Mouse (Mus musculus): Measurements from ENCODE around the gene Got2. TPM values are rescaled to one million over a fixed set of nuclear protein-coding genes. Genes with fewer than 3 reads are reported as not detected.
A peak's percentile ranks its signal among the peaks of the same experiment; 100 is the strongest.

The Got2 gene
- polyA plus RNA-seq, 1 experiment from 2014 or later: 62.0 TPM

DNA sequence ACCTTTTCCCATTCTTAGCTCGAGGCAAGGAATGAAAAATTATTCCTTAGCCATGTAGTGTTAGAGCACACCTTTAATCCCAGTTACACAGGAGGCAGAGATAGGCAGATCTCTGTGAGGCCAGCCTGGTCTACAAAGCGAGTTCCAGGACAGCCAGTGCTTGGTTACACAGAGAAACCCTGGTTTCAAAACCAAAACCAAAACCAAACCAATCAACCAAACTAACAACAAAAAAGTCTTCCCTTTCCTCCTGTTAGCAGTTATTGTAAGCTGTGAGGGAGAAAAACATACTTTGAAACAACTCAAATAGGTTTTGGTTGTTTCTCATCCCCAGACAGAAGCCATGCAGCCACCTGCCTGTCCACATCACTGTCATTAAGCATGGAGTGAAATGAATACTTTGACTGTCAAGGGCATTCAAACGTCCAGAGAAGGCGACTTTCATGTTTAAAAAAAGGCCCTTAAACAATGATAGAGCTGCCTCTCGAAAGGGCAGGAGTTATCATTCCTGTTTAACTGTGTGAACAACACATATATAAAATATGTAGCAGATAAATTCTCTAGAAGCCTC, 3.0 kb downstream of the Got2 start:
- DNase-seq (no peak), ATAC-seq (ENCODE audit: insufficient read depth) (no peak)
- Histone ChIP-seq H3K4me3 (ENCODE audit: low read depth, low read length) (no peak overlapping the region), H3K27me3 (ENCODE audit: insufficient read depth, low read length) (no peaks in the 10 kb centered on the region), H3K9me3 (ENCODE audit: low read depth, low read length) (no peaks in the 10 kb centered on the region), H3K4me2 (no peak overlapping the region), H3K27ac (ENCODE audit: low read depth) (no peak overlapping the region), H3K4me1 (ENCODE audit: insufficient read depth) (peaks cover 4% of the 10 kb centered on the region; the same call in 1 of the 2 replicates), H3K36me3 (ENCODE audit: insufficient read depth) (no peaks in the 10 kb centered on the region), H3K9ac (no peak overlapping the region)
- no peak for TF ChIP-seq CTCF (IDR thresholded peaks at IDR 0.05; ENCODE audit: low read depth)
- 59% methylated on average over 5 of the region's 5 CpGs for WGBS

DNA sequence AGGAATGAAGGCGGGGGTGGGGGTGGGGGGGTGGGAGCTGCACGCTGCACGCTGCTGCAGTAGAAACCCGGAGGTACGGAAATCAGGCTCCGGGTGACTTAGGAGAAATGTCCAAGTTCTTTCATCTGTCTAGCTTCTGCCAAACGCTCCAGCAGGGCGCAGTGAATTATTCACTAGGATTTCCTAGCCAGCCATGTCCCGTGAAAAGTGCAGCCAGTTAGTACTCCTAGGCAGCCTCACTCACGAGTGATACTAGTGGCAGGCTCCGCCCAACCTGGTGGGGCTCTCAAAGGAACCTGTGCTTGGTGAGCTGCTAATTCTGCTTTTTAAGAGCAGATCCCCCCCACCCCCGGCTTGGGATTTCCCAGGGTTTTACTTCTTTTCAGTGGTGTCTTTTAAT, 3.9 kb downstream of the Got2 start:
- 75% methylated on average over 11 of the region's 12 CpGs for WGBS
- H3K27ac ChIP-seq (ENCODE audit: low read depth): no peak overlapping the region
- H3K9ac ChIP-seq: no peak overlapping the region

DNA sequence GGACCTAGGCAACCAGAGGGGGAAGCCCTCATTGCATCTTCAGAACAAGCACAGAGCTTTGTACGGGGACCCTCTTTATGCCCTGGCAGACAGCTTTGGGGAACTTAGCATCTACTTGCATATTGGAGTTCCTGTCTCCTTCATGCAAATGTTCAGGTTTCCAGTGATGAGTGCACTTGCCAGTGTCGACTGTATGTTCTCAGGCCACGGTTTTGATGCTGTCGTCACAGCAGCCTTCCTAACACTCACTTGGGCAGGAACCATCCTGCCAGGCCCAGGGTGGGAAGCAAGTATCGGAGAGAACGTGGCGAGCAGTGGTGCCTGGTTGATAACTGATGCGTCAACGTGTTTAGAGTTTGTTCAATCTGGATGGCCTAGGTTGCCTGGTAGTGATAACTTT, 6.2 kb downstream of the Got2 start:
- no peaks in the 10 kb centered on the region for H3K27me3 ChIP-seq (ENCODE audit: insufficient read depth, low read length)
- ATAC-seq (ENCODE audit: insufficient read depth) (no peak), DNase-seq (no peak)
- peaks cover 4% of the 10 kb centered on the region for H3K36me3 ChIP-seq (ENCODE audit: insufficient read depth)
- no peaks in the 10 kb centered on the region for H3K9me3 ChIP-seq (ENCODE audit: low read depth, low read length)
- no peak overlapping the region for H3K9ac ChIP-seq
- no peak for TF ChIP-seq CTCF (IDR thresholded peaks at IDR 0.05; ENCODE audit: low read depth)
- H3K4me2 ChIP-seq: no peak overlapping the region
- no peak overlapping the region for H3K27ac ChIP-seq (ENCODE audit: low read depth)
- no peak overlapping the region for H3K4me3 ChIP-seq (ENCODE audit: low read depth, low read length)
- 85% methylated on average over 9 of the region's 9 CpGs for WGBS
- peaks cover 8% of the 10 kb centered on the region; the same call in 1 of the 2 replicates for H3K4me1 ChIP-seq (ENCODE audit: insufficient read depth)

More for the DNA sequence above, 3.9 kb downstream of the Got2 start:
- Histone ChIP-seq H3K4me1 (ENCODE audit: insufficient read depth) (peaks cover 4% of the 10 kb centered on the region; the same call in 1 of the 2 replicates), H3K9me3 (ENCODE audit: low read depth, low read length) (no peaks in the 10 kb centered on the region), H3K4me2 (no peak overlapping the region), H3K4me3 (ENCODE audit: low read depth, low read length) (no peak overlapping the region), H3K36me3 (ENCODE audit: insufficient read depth) (no peaks in the 10 kb centered on the region), H3K27me3 (ENCODE audit: insufficient read depth, low read length) (no peaks in the 10 kb centered on the region)
- TF ChIP-seq CTCF (IDR thresholded peaks at IDR 0.05; ENCODE audit: low read depth): no peak
- ATAC-seq (ENCODE audit: insufficient read depth) (no peak), DNase-seq (no peak)

DNA sequence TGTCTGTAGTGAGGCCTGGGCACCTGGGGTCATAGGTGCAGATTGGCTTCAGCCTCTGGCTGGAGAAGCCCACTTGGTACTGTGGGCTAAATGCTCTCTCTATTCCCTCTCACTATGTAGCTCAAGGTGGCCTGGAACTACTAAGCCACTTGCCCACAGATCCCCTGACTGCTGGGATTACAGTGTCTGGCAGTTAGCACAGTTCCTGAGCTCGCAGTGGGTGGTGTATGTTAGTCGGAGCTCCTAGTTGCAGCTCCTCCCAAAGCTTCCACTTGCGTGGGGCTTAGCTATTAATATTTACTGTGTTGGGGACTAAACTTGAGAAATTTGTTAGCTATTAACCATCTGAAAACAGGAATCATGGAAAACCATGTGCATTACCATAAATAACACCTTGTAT, 6.8 kb downstream of the Got2 start:
- TF ChIP-seq CTCF (IDR thresholded peaks at IDR 0.05; ENCODE audit: low read depth): no peak
- ATAC-seq (ENCODE audit: insufficient read depth) (no peak), DNase-seq (no peak)
- Histone ChIP-seq H3K9me3 (ENCODE audit: low read depth, low read length) (no peaks in the 10 kb centered on the region), H3K27me3 (ENCODE audit: insufficient read depth, low read length) (no peaks in the 10 kb centered on the region), H3K4me2 (no peak overlapping the region), H3K27ac (ENCODE audit: low read depth) (no peak overlapping the region), H3K36me3 (ENCODE audit: insufficient read depth) (peaks cover 10% of the 10 kb centered on the region), H3K9ac (no peak overlapping the region), H3K4me1 (ENCODE audit: insufficient read depth) (0 out of 2 replicates have a peak, but pooled peaks cover 4% of the 10 kb centered on the region), H3K4me3 (ENCODE audit: low read depth, low read length) (no peak overlapping the region)
- 80% methylated on average over 3 of the region's 3 CpGs for WGBS

DNA sequence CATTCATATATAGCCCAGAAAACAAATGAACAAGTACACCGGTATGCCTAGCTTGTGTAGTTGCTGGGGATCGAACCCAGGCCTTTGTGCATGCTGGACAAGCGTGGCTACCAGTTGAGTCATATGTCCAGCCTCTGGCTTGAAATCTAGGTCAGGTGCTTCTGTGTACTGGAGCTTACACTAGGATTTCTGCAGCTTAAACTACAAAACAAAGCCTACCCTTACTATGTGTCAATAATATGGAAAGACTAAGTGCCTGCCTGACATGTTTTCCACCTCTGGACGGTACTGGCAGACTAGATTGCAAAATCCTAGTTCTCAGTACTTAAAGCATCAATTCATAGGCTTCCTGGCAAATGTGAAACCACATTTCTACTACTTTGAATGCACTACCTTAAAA, 8.5 kb downstream of the Got2 start:
- H3K27me3 ChIP-seq (ENCODE audit: insufficient read depth, low read length): no peaks in the 10 kb centered on the region
- H3K36me3 ChIP-seq (ENCODE audit: insufficient read depth): peaks cover 24% of the 10 kb centered on the region
- 0 out of 2 replicates have a peak, but pooled peaks cover 4% of the 10 kb centered on the region for H3K4me1 ChIP-seq (ENCODE audit: insufficient read depth)
- 83% methylated on average over 4 of the region's 4 CpGs for WGBS
- no peak overlapping the region for H3K9ac ChIP-seq
- ATAC-seq (ENCODE audit: insufficient read depth): no peak
- H3K9me3 ChIP-seq (ENCODE audit: low read depth, low read length): no peaks in the 10 kb centered on the region
- DNase-seq: no peak
- no peak overlapping the region for H3K4me2 ChIP-seq
- no peak overlapping the region for H3K4me3 ChIP-seq (ENCODE audit: low read depth, low read length)
- H3K27ac ChIP-seq (ENCODE audit: low read depth): no peak overlapping the region
- no peak for TF ChIP-seq CTCF (IDR thresholded peaks at IDR 0.05; ENCODE audit: low read depth)

DNA sequence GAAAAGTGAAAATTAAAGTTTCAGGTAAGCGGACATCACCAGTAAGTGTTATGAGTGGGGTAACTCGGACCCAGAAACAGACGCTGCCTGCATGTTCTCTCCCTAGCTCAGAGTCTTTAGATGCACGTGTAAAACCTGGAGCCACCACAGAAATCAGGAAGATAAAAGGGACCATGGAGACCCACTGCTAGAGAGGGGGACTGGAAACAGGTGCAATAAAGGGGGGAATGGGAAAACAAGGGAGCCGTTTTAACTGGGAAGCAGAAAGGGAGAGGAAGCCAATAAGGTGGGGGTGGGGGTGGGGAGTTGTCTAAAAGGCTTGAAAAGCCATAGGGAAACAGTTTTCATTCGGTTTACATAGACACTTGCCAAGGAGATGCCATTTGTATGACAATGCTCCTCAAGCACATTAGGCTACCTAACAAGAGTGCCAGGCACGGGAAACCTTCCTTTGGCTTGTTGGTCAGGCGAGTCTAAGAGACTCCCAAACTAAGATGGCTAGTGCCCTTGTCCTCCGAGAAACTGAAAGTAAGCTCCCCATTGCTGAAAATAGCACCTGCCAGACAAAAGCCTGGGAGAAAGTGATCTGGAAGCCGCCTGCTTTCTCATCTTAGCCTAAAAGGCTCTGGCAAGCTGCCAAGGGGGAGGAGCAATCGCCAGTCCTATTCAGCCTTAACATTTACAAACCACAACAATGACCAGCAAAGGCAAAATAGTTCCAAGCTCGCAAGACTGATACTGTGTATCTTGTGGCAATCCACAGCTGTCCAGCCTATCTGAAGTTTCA, 10.0 kb downstream of the Got2 start:
- H3K9me3 ChIP-seq (ENCODE audit: low read depth, low read length): no peaks in the 10 kb centered on the region
- peak; percentile 74 for DNase-seq
- H3K36me3 ChIP-seq (ENCODE audit: insufficient read depth): peaks cover 33% of the 10 kb centered on the region
- 64% methylated on average over 12 of the region's 12 CpGs for WGBS
- no peak overlapping the region for H3K9ac ChIP-seq
- no peak overlapping the region for H3K4me3 ChIP-seq (ENCODE audit: low read depth, low read length)
- H3K4me2 ChIP-seq: peak overlapping the region; percentile 2; the same call in 1 of the 2 replicates
- ATAC-seq (ENCODE audit: insufficient read depth): no peak
- no peaks in the 10 kb centered on the region for H3K27me3 ChIP-seq (ENCODE audit: insufficient read depth, low read length)
- H3K4me1 ChIP-seq (ENCODE audit: insufficient read depth): 0 out of 2 replicates have a peak, but pooled peaks cover 4% of the 10 kb centered on the region
- H3K27ac ChIP-seq (ENCODE audit: low read depth): no peak overlapping the region; the same call in 1 of the 2 replicates
- no peak for TF ChIP-seq CTCF (IDR thresholded peaks at IDR 0.05; ENCODE audit: low read depth)

DNA sequence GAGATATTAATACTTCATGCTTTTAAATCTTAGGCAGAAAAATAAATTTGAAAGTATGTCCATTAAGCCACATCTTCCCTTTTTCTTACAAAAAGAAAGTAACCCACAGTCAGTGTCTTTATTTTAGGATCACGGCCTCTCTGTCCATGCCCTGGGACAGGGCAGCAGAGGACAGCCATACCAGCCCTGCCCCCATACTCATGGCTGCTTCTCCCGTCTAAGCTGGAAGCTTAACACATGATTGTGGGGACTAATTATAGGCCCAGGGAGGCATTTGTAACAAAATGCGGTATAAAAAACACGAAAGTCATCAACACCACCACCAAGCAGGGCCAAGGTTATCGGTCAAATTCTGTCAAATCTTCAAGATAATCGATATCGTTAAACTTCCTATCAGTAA, 13.1 kb downstream of the Got2 start:
- H3K27me3 ChIP-seq (ENCODE audit: insufficient read depth, low read length): no peaks in the 10 kb centered on the region
- no peak overlapping the region for H3K4me2 ChIP-seq
- no peak overlapping the region for H3K9ac ChIP-seq
- no peaks in the 10 kb centered on the region for H3K9me3 ChIP-seq (ENCODE audit: low read depth, low read length)
- no peak for TF ChIP-seq CTCF (IDR thresholded peaks at IDR 0.05; ENCODE audit: low read depth)
- ATAC-seq (ENCODE audit: insufficient read depth) (no peak), DNase-seq (no peak)
- H3K36me3 ChIP-seq (ENCODE audit: insufficient read depth): peaks cover 59% of the 10 kb centered on the region
- H3K4me3 ChIP-seq (ENCODE audit: low read depth, low read length): no peak overlapping the region
- WGBS: 92% methylated on average over 7 of the region's 7 CpGs
- H3K4me1 ChIP-seq (ENCODE audit: insufficient read depth): 0 out of 2 replicates have a peak, but pooled peaks cover 4% of the 10 kb centered on the region
- H3K27ac ChIP-seq (ENCODE audit: low read depth): no peak overlapping the region
